Mouse (Mus musculus) forebrain, postnatal 0 days (tissue): ENCODE data around the gene Arid1b. TPM values are rescaled to one million over a fixed set of nuclear protein-coding genes. Genes with fewer than 3 reads are reported as not detected.

Source experiments
- ATAC-seq: fragments of 200-750 bp; cut with Nextera tagmentation; 2 replicates; pipeline ENCODE4 v1.8.0; 2017; ENCODE audit warnings: mild to moderate bottlenecking, moderate library complexity
- DNase-seq: peaks from one replicate; pipeline ENCODE4 v3.0.0-alpha.2; 2015
- H3K27ac ChIP-seq: fragments of 300-500 bp; sonication (generic); 2 replicates; pipeline ENCODE4 v1.5.1; 2014; ENCODE audit warnings: low read depth, mild to moderate bottlenecking, antibody characterized with exemption, low read length, moderate library complexity, mixed read lengths
- H3K27me3 ChIP-seq: fragments of 300-500 bp; sonication (generic); 2 replicates; pipeline ENCODE4 v1.6.1; 2014; ENCODE audit warnings: mild to moderate bottlenecking, low read length, mixed read lengths; ENCODE audit not compliant: insufficient read depth
- H3K36me3 ChIP-seq: fragments of 300-500 bp; sonication (generic); 2 replicates; pipeline ENCODE4 v1.6.1; 2014; ENCODE audit warnings: mild to moderate bottlenecking, moderate library complexity; ENCODE audit not compliant: insufficient read depth
- H3K4me1 ChIP-seq: fragments of 300-500 bp; sonication (generic); 2 replicates; pipeline ENCODE4 v1.6.1; 2014; ENCODE audit warnings: antibody characterized with exemption; ENCODE audit not compliant: insufficient read depth
- H3K4me2 ChIP-seq: fragments of 300-500 bp; sonication (generic); 2 replicates; pipeline ENCODE4 v1.6.1; 2014; ENCODE audit warnings: low read depth, mild to moderate bottlenecking, moderate library complexity
- H3K4me3 ChIP-seq: fragments of 300-500 bp; sonication (generic); 2 replicates; pipeline ENCODE4 v1.5.1; 2014; ENCODE audit warnings: low read depth, low read length, mixed read lengths
- H3K9ac ChIP-seq: fragments of 300-500 bp; sonication (generic); 2 replicates; pipeline ENCODE4 v1.6.1; 2014; ENCODE audit warnings: mild to moderate bottlenecking
- H3K9me3 ChIP-seq: fragments of 300-500 bp; sonication (generic); 2 replicates; pipeline ENCODE4 v1.6.1; 2016; ENCODE audit warnings: low read length
- CTCF ChIP-seq: sonication (generic); IDR thresholded peaks from 2 replicates; pipeline ENCODE4 v1.5.1; 2016; ENCODE audit warnings: antibody characterized with exemption, control low read depth, low read depth
- WGBS: fragments of 180-500 bp; shearing (Covaris S2); extraction: QIAGEN DNeasy Blood & Tissue Kit; methylation state at CpG from one replicate; pipeline ENCODE4 v1.1.7; 2014; 5-methylcytosine and 5-hydroxymethylcytosine counted together
- polyA plus RNA-seq: library from polyadenylated mRNA; unstranded; fragments of >200 nt; fragmentation: Nextera tagmentation; extraction: Ambion mirVana; gene quantifications from 2 replicates; pipeline ENCODE4 v1.2.1, GENCODE M21; 2015
- total RNA-seq: library from RNA; depleted of rRNA; stranded (reverse); fragments of >200 nt; gene quantifications from 2 replicates; pipeline ENCODE4 v1.2.3, GENCODE M21; 2014

The Arid1b gene
- total and polyA plus RNA-seq, 2 experiments from 2014 or later = 10.5 to 51.6 TPM

- H3K27me3 ChIP-seq = no peaks in the 10 kb centered on the region
- no peak for ATAC-seq
- 40% methylated on average over 10 of the region's 10 CpGs for WGBS
- peaks cover 26% of the 10 kb centered on the region for H3K4me1 ChIP-seq
- peak overlapping the region; percentile 44 for H3K4me2 ChIP-seq
- no peaks in the 10 kb centered on the region for H3K9me3 ChIP-seq
- TF ChIP-seq CTCF = no peak
- peak overlapping the region; percentile 24 for H3K4me3 ChIP-seq
- no peak for DNase-seq
- H3K27ac ChIP-seq = 0 out of 2 replicates have a peak overlapping the region, but pooled peaks have one; percentile 30
- H3K9ac ChIP-seq = peak overlapping the region; percentile 34
- H3K36me3 ChIP-seq = no peaks in the 10 kb centered on the region
These were observed 5.9 kb downstream of the Arid1b start for GRCm38 (mm10) chr17:5000001-5000400.

GRCm38 (mm10) chr17:5000871-5001270 is 6.7 kb downstream of the Arid1b start:
- Histone ChIP-seq H3K4me3 (peak overlapping the region; percentile 11; the same call in 1 of the 2 replicates), H3K4me2 (peak overlapping the region; percentile 44), H3K9ac (no peak overlapping the region), H3K4me1 (peaks cover 31% of the 10 kb centered on the region), H3K27me3 (no peaks in the 10 kb centered on the region), H3K9me3 (no peaks in the 10 kb centered on the region), H3K36me3 (no peaks in the 10 kb centered on the region), H3K27ac (no peak overlapping the region)
- 29% methylated on average over 7 of the region's 7 CpGs for WGBS
- TF ChIP-seq CTCF = no peak
- ATAC-seq (no peak), DNase-seq (no peak)

- 48% methylated on average over 9 of the region's 9 CpGs for WGBS
- ATAC-seq (no peak), DNase-seq (no peak)
- no peak for TF ChIP-seq CTCF
- no peaks in the 10 kb centered on the region for H3K27me3 ChIP-seq
- H3K4me1 ChIP-seq = peaks cover 34% of the 10 kb centered on the region
- H3K4me2 ChIP-seq = 0 out of 2 replicates have a peak overlapping the region, but pooled peaks have one; percentile 44
- H3K36me3 ChIP-seq = no peaks in the 10 kb centered on the region
- H3K9ac ChIP-seq = no peak overlapping the region
- no peak overlapping the region for H3K27ac ChIP-seq
- no peaks in the 10 kb centered on the region for H3K9me3 ChIP-seq
- no peak overlapping the region for H3K4me3 ChIP-seq
These were observed 7.5 kb downstream of the Arid1b start for GRCm38 (mm10) chr17:5001531-5002131.

- H3K4me2 ChIP-seq = 0 out of 2 replicates have a peak overlapping the region, but pooled peaks have one; percentile 8
- H3K36me3 ChIP-seq = no peaks in the 10 kb centered on the region
- no peak overlapping the region for H3K9ac ChIP-seq
- peak; percentile 51 for DNase-seq
- H3K4me3 ChIP-seq = no peak overlapping the region
- no peak overlapping the region for H3K27ac ChIP-seq
- WGBS = 56% methylated on average over 10 of the region's 10 CpGs
- no peaks in the 10 kb centered on the region for H3K27me3 ChIP-seq
- no peaks in the 10 kb centered on the region for H3K9me3 ChIP-seq
- ATAC-seq = no peak
- TF ChIP-seq CTCF = no peak
- peaks cover 48% of the 10 kb centered on the region for H3K4me1 ChIP-seq
These were observed 8.9 kb downstream of the Arid1b start for GRCm38 (mm10) chr17:5002937-5003508.

- Histone ChIP-seq H3K4me2 (peak overlapping the region; percentile 8; the same call in 1 of the 2 replicates), H3K9ac (no peak overlapping the region), H3K27ac (no peak overlapping the region), H3K9me3 (no peaks in the 10 kb centered on the region), H3K27me3 (no peaks in the 10 kb centered on the region), H3K4me3 (no peak overlapping the region), H3K36me3 (no peaks in the 10 kb centered on the region), H3K4me1 (peaks cover 59% of the 10 kb centered on the region)
- no peak for TF ChIP-seq CTCF
- DNase-seq = no peak
- WGBS = 52% methylated on average over 8 of the region's 8 CpGs
- ATAC-seq = no peak
These were observed 10.1 kb downstream of the Arid1b start for GRCm38 (mm10) chr17:5004266-5004665.

- Histone ChIP-seq H3K36me3 (no peaks in the 10 kb centered on the region), H3K4me1 (peaks cover 59% of the 10 kb centered on the region), H3K4me2 (peak overlapping the region; percentile 8; the same call in 1 of the 2 replicates), H3K4me3 (no peak overlapping the region), H3K9me3 (no peaks in the 10 kb centered on the region), H3K27ac (no peak overlapping the region), H3K27me3 (no peaks in the 10 kb centered on the region), H3K9ac (no peak overlapping the region)
- 42% methylated on average over 5 of the region's 5 CpGs for WGBS
- TF ChIP-seq CTCF = no peak
- DNase-seq (no peak), ATAC-seq (no peak)
These were observed 10.6 kb downstream of the Arid1b start for GRCm38 (mm10) chr17:5004706-5005105.

GRCm38 (mm10) chr17:5005285-5005684 is 11.2 kb downstream of the Arid1b start:
- Histone ChIP-seq H3K27ac (no peak overlapping the region), H3K36me3 (no peaks in the 10 kb centered on the region), H3K9ac (no peak overlapping the region), H3K4me1 (peaks cover 59% of the 10 kb centered on the region), H3K4me2 (no peak overlapping the region), H3K27me3 (no peaks in the 10 kb centered on the region), H3K9me3 (no peaks in the 10 kb centered on the region), H3K4me3 (no peak overlapping the region)
- ATAC-seq (no peak), DNase-seq (no peak)
- TF ChIP-seq CTCF = no peak
- 76% methylated on average over 3 of the region's 3 CpGs for WGBS
